Mouse (Mus musculus): ENCODE data around the gene Btnl2. TPM values are rescaled to one million over a fixed set of nuclear protein-coding genes. Genes with fewer than 3 reads are reported as not detected.

The Btnl2 gene
- not detected for polyA plus RNA-seq (2012; fragmentation: generic; extraction: Trizol)

GRCm38 (mm10) chr17:34354539-34354938, at the start of gene Btnl2:
Gene Btnl2, plus strand, starts transcription at chr17:34354822.

GRCm38 (mm10) chr17:34305380-34306030, 49.1 kb upstream of the Btnl2 start, which contains the start of gene H2-Eb1:
Gene H2-Eb1, plus strand, starts transcription at chr17:34305867.

GRCm38 (mm10) chr17:34325436-34325835, 29.2 kb upstream of the Btnl2 start, which contains the start of gene H2-Eb2:
Gene H2-Eb2, plus strand, starts transcription at chr17:34325665.

GRCm38 (mm10) chr17:34376847-34377246, 22.2 kb downstream of the Btnl2 start, which contains the start of gene Btnl1:
Gene Btnl1, plus strand, starts transcription at chr17:34377132.

GRCm38 (mm10) chr17:34398711-34399393, 44.2 kb downstream of the Btnl2 start, which contains the start of gene BC051142:
Gene BC051142, plus strand, starts transcription at chr17:34398820.

Other genes with a start within 250 kb of the Btnl2 start
- 10 to 100 TPM in 1 of 2 experiments, 1 to 10 TPM in 1; 5.1 to 26.0 TPM for gene H2-DMa, start 235.3 kb upstream of the Btnl2 start, polyA plus RNA-seq (2012; fragmentation: generic; extraction: Trizol)
- gene Brd2, start 232.2 kb upstream of the Btnl2 start, polyA plus RNA-seq (2012; fragmentation: generic; extraction: Trizol), result 100 to 1,000 TPM in 1 of 2 experiments, 10 to 100 TPM in 1; 56.1 to 145 TPM
- under 1 TPM; 0.04 to 0.47 TPM for gene H2-DMb2, start 211.5 kb upstream of the Btnl2 start, polyA plus RNA-seq (2012; fragmentation: generic; extraction: Trizol)
- under 1 TPM; 0.12 to 0.91 TPM for gene H2-DMb1, start 201.8 kb upstream of the Btnl2 start, polyA plus RNA-seq (2012; fragmentation: generic; extraction: Trizol)
- gene Tap1, start 167.3 kb upstream of the Btnl2 start, polyA plus RNA-seq (2012; fragmentation: generic; extraction: Trizol), result 1 to 10 TPM in 1 of 2 experiments, under 1 TPM in 1; 0.30 to 5.7 TPM
- 1 to 10 TPM in 1 of 2 experiments, under 1 TPM in 1; 0.21 to 2.7 TPM for gene Psmb9, start 167.1 kb upstream of the Btnl2 start, polyA plus RNA-seq (2012; fragmentation: generic; extraction: Trizol)
- 1 to 10 TPM in 1 of 2 experiments, under 1 TPM in 1; 0.05 to 1.6 TPM for gene Psmb8, start 157.1 kb upstream of the Btnl2 start, polyA plus RNA-seq (2012; fragmentation: generic; extraction: Trizol)
- 10 to 100 TPM in 1 of 2 experiments, under 1 TPM in 1; 0.12 to 13.2 TPM for gene Tap2, start 151.3 kb upstream of the Btnl2 start, polyA plus RNA-seq (2012; fragmentation: generic; extraction: Trizol)
- gene H2-Ob, start 115.9 kb upstream of the Btnl2 start, polyA plus RNA-seq (2012; fragmentation: generic; extraction: Trizol), result not detected
- gene H2-Ab1, start 97.1 kb upstream of the Btnl2 start, polyA plus RNA-seq (2012; fragmentation: generic; extraction: Trizol), result not detected
- gene H2-Aa, start 67.0 kb upstream of the Btnl2 start, polyA plus RNA-seq (2012; fragmentation: generic; extraction: Trizol), result not detected
- gene H2-Eb1, start 49.0 kb upstream of the Btnl2 start, polyA plus RNA-seq (2012; fragmentation: generic; extraction: Trizol), result under 1 TPM in 1 of 2 experiments, not detected in 1; 0.04 TPM
- not detected for gene H2-Eb2, start 29.2 kb upstream of the Btnl2 start, polyA plus RNA-seq (2012; fragmentation: generic; extraction: Trizol)
- not detected for gene Btnl1, start 22.3 kb downstream of the Btnl2 start, polyA plus RNA-seq (2012; fragmentation: generic; extraction: Trizol)
- gene BC051142, start 44.0 kb downstream of the Btnl2 start, polyA plus RNA-seq (2012; fragmentation: generic; extraction: Trizol), result not detected
- not detected for gene Btnl4, start 122.5 kb downstream of the Btnl2 start, polyA plus RNA-seq (2012; fragmentation: generic; extraction: Trizol)
- gene Btnl6, start 162.5 kb downstream of the Btnl2 start, polyA plus RNA-seq (2012; fragmentation: generic; extraction: Trizol), result not detected
- 1 to 10 TPM in 1 of 2 experiments, under 1 TPM in 1; 0.15 to 2.8 TPM for gene Notch4, start 209.4 kb downstream of the Btnl2 start, polyA plus RNA-seq (2012; fragmentation: generic; extraction: Trizol)
- gene Gpsm3, start 235.0 kb downstream of the Btnl2 start, polyA plus RNA-seq (2012; fragmentation: generic; extraction: Trizol), result under 1 TPM; 0.88 to 0.96 TPM
- 10 to 100 TPM; 15.2 to 41.5 TPM for gene Pbx2, start 236.4 kb downstream of the Btnl2 start, polyA plus RNA-seq (2012; fragmentation: generic; extraction: Trizol)
- gene Ager, start 243.0 kb downstream of the Btnl2 start, polyA plus RNA-seq (2012; fragmentation: generic; extraction: Trizol), result 1 to 10 TPM in 1 of 2 experiments, under 1 TPM in 1; 0.06 to 1.8 TPM
- gene Rnf5, start 248.9 kb downstream of the Btnl2 start, polyA plus RNA-seq (2012; fragmentation: generic; extraction: Trizol), result 10 to 100 TPM; 23.8 to 60.6 TPM
- 10 to 100 TPM; 76.3 to 93.6 TPM for gene Agpat1, start 249.4 kb downstream of the Btnl2 start, polyA plus RNA-seq (2012; fragmentation: generic; extraction: Trizol)